ENCODE assay signal across 7 mouse cellular contexts in the genomic region with DNA sequence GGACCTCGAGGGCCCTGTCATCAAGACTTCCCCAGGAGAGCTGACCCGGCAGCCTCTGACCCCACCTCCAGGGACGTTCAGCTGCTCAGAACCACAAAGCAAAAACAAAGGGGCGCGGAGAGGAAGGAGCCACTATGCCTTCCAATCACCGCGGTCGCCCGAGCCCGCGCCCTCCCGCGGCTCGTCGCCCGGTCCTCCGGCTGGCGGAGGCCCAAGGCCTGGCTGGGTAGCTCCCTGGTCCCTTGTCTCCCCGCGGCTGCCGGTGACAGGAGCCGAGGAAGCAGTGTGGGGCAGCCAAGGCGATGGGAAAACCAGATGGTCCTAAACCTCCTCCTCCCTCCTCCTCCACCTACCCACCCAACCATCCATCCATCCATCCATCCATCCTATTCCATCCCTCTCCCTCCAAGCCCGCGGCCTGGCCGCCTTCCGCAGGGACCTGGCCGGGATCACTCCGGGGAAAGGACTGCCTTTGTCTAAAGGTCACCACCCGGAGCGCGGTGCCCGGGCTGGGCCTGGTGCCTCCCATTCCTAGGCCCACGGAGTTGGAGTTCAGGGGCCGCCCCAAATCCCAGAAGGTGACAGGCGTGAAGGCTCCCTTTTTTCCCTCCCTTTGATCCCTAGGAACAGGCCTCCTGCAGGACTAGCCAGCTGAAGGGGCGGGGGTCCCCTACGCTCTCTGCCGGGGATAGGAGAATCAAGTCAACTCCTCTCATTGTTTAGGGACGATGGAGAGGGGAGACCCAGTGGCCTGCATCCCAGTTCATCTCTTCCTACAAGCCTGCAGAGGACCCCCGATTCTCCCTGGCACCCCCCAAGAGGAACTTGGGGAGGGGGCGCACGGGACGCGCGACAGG. TPM values are rescaled to one million over a fixed set of nuclear protein-coding genes. Genes with fewer than 3 reads are reported as not detected.
DNase-seq lines count a peak whose midpoint lies in the region; ATAC-seq lines count a peak whose summit lies in the region.

No protein-coding gene starts in this region.

- peak; percentile 64 to 71 for DNase-seq in adrenal gland, adult 18-20 months (ENCODE audit: low spot score in 2 of 2)
- DNase-seq in embryo, embryonic 10.5 days (ENCODE audit: low spot score), result peak; percentile 70
- DNase-seq in gastrocnemius, postnatal 25 days, result peak; percentile 84
- DNase-seq in intestine, embryonic 14.5 days (ENCODE audit: low spot score), result peak; percentile 80
- peak; percentile 77 to 81 for DNase-seq in left cerebral cortex, postnatal 36 days (ENCODE audit: low spot score in 2 of 2)
- DNase-seq in mesoderm, embryonic 11.5 days (ENCODE audit: low read depth, low spot score), result peak; percentile 61
- peak; percentile 49 to 62 for DNase-seq in right cerebral cortex, postnatal 36 days (ENCODE audit: low spot score in 2 of 2)

- H3K36me3 ChIP-seq in intestine, embryonic 14.5 days (ENCODE audit: control insufficient read depth, insufficient read depth, low read length), result peaks cover 5% of the 10 kb centered on the region; the same call in 1 of the 2 replicates

- WGBS in intestine, embryonic 14.5 days, result under 1% methylated on average over 44 of the region's 46 CpGs

- ATAC-seq in intestine, embryonic 14.5 days (replicated peaks; ENCODE audit: low FRiP score, low TSS enrichment, low read depth), result peak; percentile 21

- peak overlapping the region; percentile 98 for H3K27ac ChIP-seq in intestine, embryonic 14.5 days (ENCODE audit: low read depth)

- H3K4me1 ChIP-seq in intestine, embryonic 14.5 days (replicated peaks; ENCODE audit: control insufficient read depth, insufficient read depth, low read length), result peaks cover 28% of the 10 kb centered on the region

- intact Hi-C loops in left cerebral cortex, postnatal 36 days (cut with DNase I), result loop anchor here (5.0 kb wide), 1 partner anchor 44 kb away; no protein-coding TSS in a partner anchor

- H3K27me3 ChIP-seq in intestine, embryonic 14.5 days (replicated peaks; ENCODE audit: control insufficient read depth, insufficient read depth, low read length), result no peaks in the 10 kb centered on the region

- no peaks in the 10 kb centered on the region for H3K9me3 ChIP-seq in intestine, embryonic 14.5 days (ENCODE audit: control insufficient read depth, low read length)

- peak overlapping the region; percentile 73 for H3K4me2 ChIP-seq in intestine, embryonic 14.5 days (ENCODE audit: low read length)

- H3K4me3 ChIP-seq in intestine, embryonic 14.5 days (ENCODE audit: low read depth, low read length), result peak overlapping the region; percentile 95

- peak overlapping the region; percentile 99 for H3K9ac ChIP-seq in intestine, embryonic 14.5 days (ENCODE audit: low read length)

RNA-seq across cellular contexts. Expression of a gene that starts 1.0 kb away (rescaled TPM):
- total RNA-seq in adrenal gland, adult 18-20 months (2021), result 1 to 10 TPM; 8.4 to 8.6 TPM
- 1 to 10 TPM; 5.1 to 6.1 TPM for total RNA-seq in gastrocnemius, postnatal 25 days (2021)
- polyA plus RNA-seq in intestine, embryonic 14.5 days (2014; fragmentation: Nextera tagmentation; extraction: Ambion mirVana), result 6.8 and 7.4 TPM in 2 replicates
- 10 to 100 TPM; 11.4 to 17.3 TPM for total RNA-seq in left cerebral cortex, postnatal 36 days (2021)

RNA-seq across cellular contexts. Expression of a gene that starts 14.9 kb away (rescaled TPM):
- not detected for total RNA-seq in adrenal gland, adult 18-20 months (2021)
- total RNA-seq in gastrocnemius, postnatal 25 days (2021), result not detected
- 0.04 TPM in 2 replicates for polyA plus RNA-seq in intestine, embryonic 14.5 days (2014; fragmentation: Nextera tagmentation; extraction: Ambion mirVana)
- under 1 TPM; 0.64 to 0.88 TPM for total RNA-seq in left cerebral cortex, postnatal 36 days (2021)

RNA-seq across cellular contexts. Expression of a gene that starts 51.5 kb away (rescaled TPM):
- total RNA-seq in adrenal gland, adult 18-20 months (2021), result 100 to 1,000 TPM; 160 to 178 TPM
- total RNA-seq in gastrocnemius, postnatal 25 days (2021), result 100 to 1,000 TPM in 1 of 2 experiments, 10 to 100 TPM in 1; 71.2 to 105 TPM
- polyA plus RNA-seq in intestine, embryonic 14.5 days (2014; fragmentation: Nextera tagmentation; extraction: Ambion mirVana), result 206 and 208 TPM in 2 replicates
- total RNA-seq in left cerebral cortex, postnatal 36 days (2021), result 100 to 1,000 TPM; 269 to 307 TPM

Comparison
In these comparisons a context has a peak if more than half of its experiments do, and no peak if none do; other contexts are left out.
1. Peak in every context shown above with its lines: DNase-seq, ATAC-seq, H3K4me3 ChIP-seq and H3K27ac ChIP-seq.